Mouse (Mus musculus) CH12.LX (cell line): Measurements from ENCODE around the gene Arl8a.

Source experiments
- BHLHE40 ChIP-seq: IDR thresholded peaks from 2 replicates; pipeline ENCODE4 v1.6.1; 2011; ENCODE audit warnings: mild to moderate bottlenecking, low read depth, low read length, improper control_type of control experiment
- CTCF ChIP-seq, 2 experiments: IDR thresholded peaks in 1 of 2; conservative IDR thresholded peaks in 1 of 2; 2 replicates each; pipeline ENCODE4 v1.5.1; 2011 to 2012; ENCODE audit warnings: low read depth in 2 of 2, low read length in 2 of 2, improper control_type of control experiment in 1 of 2, inconsistent platforms in 1 of 2, mild to moderate bottlenecking in 1 of 2, moderate library complexity in 1 of 2
- EP300 ChIP-seq: IDR thresholded peaks from 2 replicates; pipeline ENCODE4 v1.6.1; 2011; ENCODE audit warnings: low read length, improper control_type of control experiment
- MXI1 ChIP-seq: IDR thresholded peaks from 2 replicates; pipeline ENCODE4 v1.6.1; 2011; ENCODE audit warnings: mild to moderate bottlenecking, low read depth, low read length, improper control_type of control experiment
- RAD21 ChIP-seq: IDR thresholded peaks from 2 replicates; pipeline ENCODE4 v1.6.1; 2011; ENCODE audit warnings: low read depth, mild to moderate bottlenecking, low read length, improper control_type of control experiment, moderate library complexity
- TCF12 ChIP-seq: IDR thresholded peaks from 2 replicates; pipeline ENCODE4 v1.6.1; 2014; ENCODE audit warnings: low read depth, mild to moderate bottlenecking, inconsistent platforms, low read length, improper control_type of control experiment
- ZC3H11A ChIP-seq: IDR thresholded peaks from 2 replicates; pipeline ENCODE4 v1.6.1; 2012; ENCODE audit warnings: low read depth, mild to moderate bottlenecking, inconsistent platforms, low read length, improper control_type of control experiment
- ZMIZ1 ChIP-seq: IDR thresholded peaks from 2 replicates; pipeline ENCODE4 v1.6.1; 2012; ENCODE audit warnings: low read depth, mild to moderate bottlenecking, inconsistent platforms, low read length, improper control_type of control experiment

- TF ChIP-seq CTCF (conservative IDR thresholded peaks at IDR 0.05 in 1 of 2, IDR thresholded peaks at IDR 0.05 in 1 of 2; ENCODE audit: low read depth in 2 of 2, low read length in 2 of 2) = peak; percentile 44 to 95
- no peak for TF ChIP-seq MXI1
- peak; percentile 71 for TF ChIP-seq ZC3H11A
- TF ChIP-seq RAD21 = peak; percentile 90
- TF ChIP-seq TCF12 = peak; percentile 29; the same call in 1 of the 2 replicates
- no peak for TF ChIP-seq EP300
- TF ChIP-seq BHLHE40 = no peak
- TF ChIP-seq ZMIZ1 = no peak
Observed at GRCm38 (mm10) chr1:135105951-135106350, 40.7 kb upstream of the Arl8a start.
